Mouse (Mus musculus): Measurements from ENCODE around the gene Olfr424. TPM values are rescaled to one million over a fixed set of nuclear protein-coding genes. Genes with fewer than 3 reads are reported as not detected.

Olfr424 gene
- polyA plus RNA-seq, 1 experiment = not detected

DNA sequence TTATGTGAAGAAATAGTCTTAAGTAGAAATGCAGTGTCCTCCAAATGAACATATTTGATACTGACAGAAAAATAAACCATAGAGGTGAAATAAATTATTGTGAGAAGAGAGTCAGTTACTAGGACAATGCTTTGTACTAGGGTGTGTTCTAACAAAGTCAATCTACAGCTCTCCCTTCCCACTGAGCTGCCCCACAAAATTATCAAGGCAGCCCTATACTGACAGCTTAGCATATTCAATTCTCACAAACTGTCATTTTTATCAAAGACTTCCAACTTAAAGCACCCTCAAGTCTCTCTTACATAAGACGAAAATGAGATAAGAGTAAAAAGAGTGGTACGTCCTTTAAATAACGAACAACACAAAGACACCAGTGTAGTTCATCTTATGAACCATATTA, 26.3 kb downstream of the Olfr424 start:
- Histone ChIP-seq H3K27ac (ENCODE audit: insufficient read depth, low read length) (no peak overlapping the region), H3K4me1 (ENCODE audit: control insufficient read depth, insufficient read depth, low read length) (no peaks in the 10 kb centered on the region), H3K4me3 (ENCODE audit: insufficient read depth, low read length) (no peak overlapping the region)
- TF ChIP-seq POLR2A (IDR thresholded peaks at IDR 0.05; ENCODE audit: extremely low read depth, insufficient read depth, low read length) = no peak

DNA sequence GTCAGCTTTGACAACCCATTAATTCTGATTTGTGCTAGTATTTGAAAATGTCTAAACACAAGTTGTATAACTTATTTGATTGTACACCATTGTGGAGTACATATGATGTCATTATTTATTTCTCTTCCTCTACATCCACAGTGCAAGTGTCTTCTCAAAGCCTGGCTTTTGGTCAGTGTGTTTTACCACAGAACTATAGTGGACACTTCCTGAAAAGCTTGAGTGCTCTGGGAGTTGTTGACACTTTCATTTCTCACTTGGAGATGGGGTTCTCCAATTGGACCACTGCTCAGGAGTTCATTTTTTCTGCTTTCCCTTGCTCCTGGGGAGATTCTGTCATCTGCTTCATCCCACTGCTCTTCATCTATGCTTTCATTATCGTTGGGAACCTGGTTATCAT, 27.2 kb downstream of the Olfr424 start:
- no peak for TF ChIP-seq POLR2A (IDR thresholded peaks at IDR 0.05; ENCODE audit: extremely low read depth, insufficient read depth, low read length)
- TF ChIP-seq CTCF (IDR thresholded peaks at IDR 0.05; ENCODE audit: extremely low read depth, insufficient read depth, low read length) = no peak
- H3K4me1 ChIP-seq (ENCODE audit: control insufficient read depth, insufficient read depth, low read length) = no peaks in the 10 kb centered on the region
- H3K4me3 ChIP-seq (ENCODE audit: insufficient read depth, low read length) = no peak overlapping the region
- H3K27ac ChIP-seq (ENCODE audit: insufficient read depth, low read length) = no peak overlapping the region

DNA sequence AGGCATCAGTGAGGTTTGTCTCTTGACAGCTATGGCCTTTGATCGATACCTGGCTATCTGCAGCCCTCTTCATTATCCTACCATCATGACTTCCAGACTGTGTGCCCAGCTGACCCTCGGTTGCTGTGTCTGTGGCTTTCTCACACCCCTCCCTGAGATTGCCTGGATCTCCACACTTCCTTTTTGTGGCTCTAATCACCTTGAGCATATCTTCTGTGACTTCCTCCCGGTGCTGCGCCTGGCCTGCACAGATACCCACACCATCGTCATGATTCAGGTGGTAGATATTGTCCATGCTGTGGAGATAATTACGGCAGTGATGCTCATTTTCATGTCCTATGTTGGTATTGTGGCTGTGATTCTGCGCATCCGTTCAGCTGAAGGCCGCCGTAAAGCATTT, 27.8 kb downstream of the Olfr424 start:
- TF ChIP-seq CTCF (IDR thresholded peaks at IDR 0.05; ENCODE audit: extremely low read depth, insufficient read depth, low read length) (no peak), POLR2A (IDR thresholded peaks at IDR 0.05; ENCODE audit: extremely low read depth, insufficient read depth, low read length) (no peak)
- Histone ChIP-seq H3K4me1 (ENCODE audit: control insufficient read depth, insufficient read depth, low read length) (no peaks in the 10 kb centered on the region), H3K27ac (ENCODE audit: insufficient read depth, low read length) (no peak overlapping the region), H3K4me3 (ENCODE audit: insufficient read depth, low read length) (no peak overlapping the region)

DNA sequence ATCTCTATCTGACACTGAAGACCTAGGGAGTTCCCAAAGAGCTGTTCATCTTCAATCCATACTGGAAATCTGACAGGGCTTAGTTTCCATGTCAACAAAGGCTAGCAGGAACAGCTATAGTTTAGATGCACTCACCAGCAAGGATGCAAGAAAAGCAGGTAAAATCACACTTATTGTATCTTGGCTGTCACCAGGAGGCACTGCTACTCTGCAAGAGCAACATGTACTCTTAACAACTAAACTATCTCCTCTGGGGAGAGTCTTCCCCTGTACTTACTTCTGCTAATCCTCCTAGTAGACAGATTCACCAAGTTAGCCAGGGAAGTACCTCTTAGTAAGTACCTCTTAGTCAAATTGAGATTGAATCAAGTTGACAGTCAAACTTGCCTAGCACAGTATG, 37.7 kb downstream of the Olfr424 start:
- Histone ChIP-seq H3K27ac (ENCODE audit: insufficient read depth, low read length) (no peak overlapping the region), H3K4me1 (ENCODE audit: control insufficient read depth, insufficient read depth, low read length) (no peaks in the 10 kb centered on the region), H3K4me3 (ENCODE audit: insufficient read depth, low read length) (no peak overlapping the region)
- TF ChIP-seq POLR2A (IDR thresholded peaks at IDR 0.05; ENCODE audit: extremely low read depth, insufficient read depth, low read length) = no peak
- no peak for TF ChIP-seq CTCF (IDR thresholded peaks at IDR 0.05; ENCODE audit: extremely low read depth, insufficient read depth, low read length)

DNA sequence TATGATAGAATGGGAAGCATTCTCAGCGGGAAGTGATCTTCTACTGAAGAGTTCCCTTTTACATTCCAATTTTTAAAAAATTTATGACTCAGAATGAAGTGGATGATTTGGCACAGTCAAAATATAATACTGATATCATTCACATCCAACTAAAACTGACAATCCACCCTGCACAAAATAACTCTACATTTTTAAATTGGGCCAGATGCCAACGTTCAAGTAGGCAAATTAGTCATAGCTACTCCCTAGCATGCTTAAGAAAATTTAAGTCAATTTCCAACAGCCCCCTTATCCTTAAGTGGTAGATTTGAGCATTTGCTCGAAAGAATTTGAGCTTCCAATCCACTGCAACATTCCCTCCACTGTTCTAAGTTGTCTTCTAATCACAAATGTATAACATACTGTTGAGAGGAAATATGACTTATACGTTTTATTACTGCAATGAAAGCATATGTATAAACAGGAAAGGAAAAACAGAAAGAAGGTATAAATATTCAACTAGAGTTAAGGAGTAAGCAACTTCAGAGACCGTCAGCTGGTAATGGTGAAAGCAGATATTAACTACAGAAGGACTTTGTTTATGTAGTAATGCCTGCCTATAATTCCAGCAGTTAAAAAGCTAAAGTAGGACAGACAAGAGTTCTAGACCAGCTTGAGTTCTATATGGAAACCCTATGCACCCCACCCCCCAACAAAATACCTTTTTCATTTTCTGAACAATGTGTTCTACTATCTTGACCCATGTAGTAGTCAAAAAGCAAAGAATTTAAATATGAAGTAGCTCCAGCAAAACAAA, 39.6 kb downstream of the Olfr424 start:
- TF ChIP-seq POLR2A (IDR thresholded peaks at IDR 0.05; ENCODE audit: extremely low read depth, insufficient read depth, low read length) = no peak
- Histone ChIP-seq H3K27ac (ENCODE audit: insufficient read depth, low read length) (no peak overlapping the region), H3K4me1 (ENCODE audit: control insufficient read depth, insufficient read depth, low read length) (no peaks in the 10 kb centered on the region), H3K4me3 (ENCODE audit: insufficient read depth, low read length) (no peak overlapping the region)

- TF ChIP-seq POLR2A (IDR thresholded peaks at IDR 0.05; ENCODE audit: extremely low read depth, insufficient read depth, low read length) (no peak), CTCF (IDR thresholded peaks at IDR 0.05; ENCODE audit: extremely low read depth, insufficient read depth, low read length) (no peak)
- Histone ChIP-seq H3K4me3 (ENCODE audit: insufficient read depth, low read length) (no peak overlapping the region), H3K27ac (ENCODE audit: insufficient read depth, low read length) (no peak overlapping the region), H3K4me1 (ENCODE audit: control insufficient read depth, insufficient read depth, low read length) (no peaks in the 10 kb centered on the region)
Measured at GRCm38 (mm10) chr1:174171537-174171936, 40.2 kb downstream of the Olfr424 start.

DNA sequence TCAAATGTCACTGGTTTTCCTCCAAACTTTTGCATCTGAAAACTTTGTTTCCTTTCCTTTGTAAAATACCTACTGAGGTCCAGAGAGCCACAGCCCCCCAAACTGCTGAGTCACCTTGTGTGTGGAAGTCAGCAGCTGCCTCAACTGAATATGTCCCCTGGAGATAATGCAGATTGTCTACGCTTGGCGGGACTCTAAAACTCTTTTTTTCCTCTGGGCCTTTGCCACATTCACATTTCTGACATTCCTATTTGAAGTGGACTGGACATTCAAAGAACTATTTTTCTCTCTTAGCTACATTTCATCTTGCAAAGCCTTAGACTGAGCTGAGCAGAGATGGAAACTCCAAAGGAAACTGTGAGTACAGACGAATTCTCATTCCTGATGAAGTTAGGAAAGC, 41.3 kb downstream of the Olfr424 start, which contains the start of gene Spta1:
Gene Spta1, plus strand, starts transcription at position 172 of the 400 bp plus-strand sequence.
- H3K4me1 ChIP-seq (ENCODE audit: control insufficient read depth, insufficient read depth, low read length) = no peaks in the 10 kb centered on the region
- TF ChIP-seq POLR2A (IDR thresholded peaks at IDR 0.05; ENCODE audit: extremely low read depth, insufficient read depth, low read length) (no peak), CTCF (IDR thresholded peaks at IDR 0.05; ENCODE audit: extremely low read depth, insufficient read depth, low read length) (no peak)
- H3K4me3 ChIP-seq (ENCODE audit: insufficient read depth, low read length) = no peak within 1 kb of the TSS
- H3K27ac ChIP-seq (ENCODE audit: insufficient read depth, low read length) = no peak within 1 kb of the TSS

Other genes starting within 250 kb of the Olfr424 start
- gene Ifi211, start 218.5 kb upstream of the Olfr424 start, polyA plus RNA-seq (2012; rRNA removed) = 0.13 and 0.21 TPM in 2 replicates
- gene Mndal, start 189.0 kb upstream of the Olfr424 start, polyA plus RNA-seq (2012; rRNA removed) = 1.8 and 2.7 TPM in 2 replicates
- 1.0 and 1.1 TPM in 2 replicates for gene Ifi203, start 188.8 kb upstream of the Olfr424 start, polyA plus RNA-seq (2012; rRNA removed)
- gene Ifi202b, start 148.8 kb upstream of the Olfr424 start, polyA plus RNA-seq (2012; rRNA removed) = not detected in 2 replicates
- gene Ifi205, start 99.7 kb upstream of the Olfr424 start, polyA plus RNA-seq (2012; rRNA removed) = 0.04 TPM in 1 of 2 replicates, not detected in the other
- not detected in 2 replicates for gene Olfr433, start 90.8 kb upstream of the Olfr424 start, polyA plus RNA-seq (2012; rRNA removed)
- not detected in 2 replicates for gene Olfr432, start 82.3 kb upstream of the Olfr424 start, polyA plus RNA-seq (2012; rRNA removed)
- gene Olfr430, start 64.9 kb upstream of the Olfr424 start, polyA plus RNA-seq (2012; rRNA removed) = not detected in 2 replicates
- not detected in 2 replicates for gene Olfr429, start 47.2 kb upstream of the Olfr424 start, polyA plus RNA-seq (2012; rRNA removed)
- not detected in 2 replicates for gene Olfr427, start 34.6 kb upstream of the Olfr424 start, polyA plus RNA-seq (2012; rRNA removed)
- not detected in 2 replicates for gene Olfr231, start 10.4 kb upstream of the Olfr424 start, polyA plus RNA-seq (2012; rRNA removed)
- gene Olfr420, start 24.1 kb downstream of the Olfr424 start, polyA plus RNA-seq (2012; rRNA removed) = not detected in 2 replicates
- gene Spta1, start 41.3 kb downstream of the Olfr424 start, polyA plus RNA-seq (2012; rRNA removed) = not detected in 2 replicates
- not detected in 2 replicates for gene Olfr419, start 120.5 kb downstream of the Olfr424 start, polyA plus RNA-seq (2012; rRNA removed)
- gene Mptx1, start 199.0 kb downstream of the Olfr424 start, polyA plus RNA-seq (2012; rRNA removed) = not detected in 2 replicates
- not detected in 2 replicates for gene Olfr417, start 233.6 kb downstream of the Olfr424 start, polyA plus RNA-seq (2012; rRNA removed)

Data from cortical plate, adult 2 months (tissue).